Mouse (Mus musculus) G1E (cell line): Measurements from ENCODE around the gene Supt16.

ENCODE experiments used
- CTCF ChIP-seq: IDR thresholded peaks from 2 replicates; pipeline ENCODE4 v1.5.1; 2012; ENCODE audit warnings: low read depth, low read length, inconsistent platforms, mixed read lengths
- GATA1 ChIP-seq: IDR thresholded peaks from 2 replicates; pipeline ENCODE4 v1.6.1; 2012; ENCODE audit warnings: borderline replicate concordance, low read length, inconsistent platforms, mixed read lengths
- GATA2 ChIP-seq: IDR thresholded peaks from 2 replicates; pipeline ENCODE4 v1.6.1; 2012; ENCODE audit warnings: low read depth, low read length, inconsistent platforms, borderline replicate concordance
- POLR2AphosphoS5 ChIP-seq: IDR thresholded peaks from 2 replicates; pipeline ENCODE4 v1.6.1; 2012; ENCODE audit warnings: low read depth, low read length, inconsistent platforms; ENCODE audit not compliant: insufficient replicate concordance
- TAL1 ChIP-seq: conservative IDR thresholded peaks from 2 replicates; pipeline ENCODE4 v1.6.1; 2012; ENCODE audit warnings: low read depth, low read length, inconsistent platforms, mixed read lengths

DNA sequence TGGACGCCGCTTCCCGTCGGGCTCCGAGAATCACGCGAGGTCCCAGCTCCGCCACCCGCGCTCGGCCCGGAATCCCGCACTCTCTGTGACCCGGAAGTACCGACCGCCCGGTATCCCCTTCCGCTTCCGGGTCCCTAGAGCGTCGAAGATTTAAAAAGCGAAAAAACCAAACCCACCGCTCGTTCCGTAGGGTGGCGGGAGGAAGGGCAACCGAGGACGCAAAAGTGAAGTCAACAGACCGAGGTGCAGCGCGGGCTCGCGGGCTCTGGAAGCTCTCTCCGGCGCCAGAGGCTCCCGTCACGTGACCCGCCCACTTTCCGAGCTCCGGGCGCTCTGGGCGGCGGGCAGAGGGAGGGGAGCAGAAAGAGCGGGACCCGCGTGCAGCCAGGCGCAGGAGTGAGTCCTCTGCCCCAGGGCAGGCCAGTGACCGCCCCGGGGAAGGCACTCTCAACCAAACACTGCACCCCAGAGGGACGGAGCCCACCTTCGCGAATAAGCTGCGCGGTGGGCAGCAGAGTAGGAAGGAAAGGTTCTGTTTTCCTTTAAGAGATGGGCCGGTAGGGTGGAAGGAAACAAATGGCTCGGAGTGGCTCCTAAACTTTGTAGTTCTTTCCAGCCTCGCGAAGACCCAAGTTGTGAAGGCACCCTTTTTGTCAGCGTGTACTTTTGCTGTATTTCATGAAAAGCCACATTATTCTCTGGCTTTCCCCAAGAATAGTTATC, at the start of gene Supt16:
- TF ChIP-seq CTCF = no peak
- no peak for TF ChIP-seq TAL1
- no peak for TF ChIP-seq GATA1
- no peak for TF ChIP-seq POLR2AphosphoS5
- no peak for TF ChIP-seq GATA2
